In genomic region chr12:73875078-73875619, GRCm38 (mm10) we compare ENCODE assay signal across 22 mouse cellular contexts. TPM values are rescaled to one million over a fixed set of nuclear protein-coding genes. Genes with fewer than 3 reads are reported as not detected.
A peak's percentile ranks its signal among the peaks of the same experiment; 100 is the strongest.
DNase-seq lines count a peak whose midpoint lies in the region; ATAC-seq and TF ChIP-seq lines count a peak whose summit lies in the region.
"Had no signal": no experiment of that assay in that cellular context is flagged by ENCODE, and none has a peak within 500 bp of the region (broad histone marks: within the 10 kb centered on the region; RNA-seq: fewer than 3 reads in every experiment).

No protein-coding gene starts in this region.

- DNase-seq in cerebellum, adult 2 months, result peak; percentile 37 to 42
- DNase-seq in heart, adult 11 months, result peak; percentile 63
- DNase-seq in heart, postnatal 25 days (ENCODE audit: low spot score), result no peak
- no peak for DNase-seq in lung, postnatal 0 days (ENCODE audit: low spot score)
- no peak for DNase-seq in right cerebral cortex, postnatal 36 days (ENCODE audit: low spot score in 2 of 2)
- DNase-seq: adrenal gland, postnatal 36 days; forebrain, postnatal 0 days; kidney, adult 18-20 months; kidney, postnatal 4 days; liver, embryonic 13.5 days; lung, adult 18-20 months; lung, postnatal 36 days; thymus, postnatal 4 days had no signal

- no peaks in the 10 kb centered on the region for H3K36me3 ChIP-seq in lung, embryonic 16.5 days (ENCODE audit: control insufficient read depth, insufficient read depth, low read length)
- H3K36me3 ChIP-seq in lung, postnatal 0 days (ENCODE audit: insufficient read depth, low read length), result no peaks in the 10 kb centered on the region
- H3K36me3 ChIP-seq: embryonic facial prominence, embryonic 15.5 days; forebrain, embryonic 12.5 days; limb, embryonic 10.5 days; limb, embryonic 15.5 days; liver, embryonic 13.5 days; midbrain, embryonic 12.5 days; neural tube, embryonic 13.5 days had no signal

- H3K9me3 ChIP-seq in lung, embryonic 16.5 days (ENCODE audit: control insufficient read depth, low read length), result no peaks in the 10 kb centered on the region
- H3K9me3 ChIP-seq in lung, postnatal 0 days (ENCODE audit: low read length), result no peaks in the 10 kb centered on the region
- H3K9me3 ChIP-seq: embryonic facial prominence, embryonic 15.5 days; forebrain, embryonic 12.5 days; limb, embryonic 10.5 days; limb, embryonic 15.5 days; liver, embryonic 13.5 days; midbrain, embryonic 12.5 days; neural tube, embryonic 13.5 days had no signal

- WGBS in cerebellum, adult 2 months, result 39% methylated on average over 7 of the region's 7 CpGs
- 35% methylated on average over 7 of the region's 7 CpGs for whole genome bisulfite sequencing in lung, embryonic 16.5 days
- 23% methylated on average over 7 of the region's 7 CpGs for WGBS in lung, postnatal 0 days

- TF ChIP-seq POLR2A in cerebellum, adult 2 months (IDR thresholded peaks at IDR 0.05; ENCODE audit: borderline replicate concordance, insufficient read depth, low read length), result no peak

- peaks cover 25% of the 10 kb centered on the region for H3K4me1 ChIP-seq in cerebellum, adult 2 months (ENCODE audit: control insufficient read depth, insufficient read depth, low read length)
- H3K4me1 ChIP-seq in lung, embryonic 16.5 days (replicated peaks; ENCODE audit: control insufficient read depth, insufficient read depth, low read length), result peaks cover under 1% of the 10 kb centered on the region; the same call in 1 of the 2 replicates
- H3K4me1 ChIP-seq in lung, postnatal 0 days (ENCODE audit: insufficient read depth, low read depth, low read length), result no peaks in the 10 kb centered on the region
- H3K4me1 ChIP-seq: limb, embryonic 10.5 days; limb, embryonic 15.5 days; liver, embryonic 13.5 days; neural tube, embryonic 13.5 days had no signal

- ATAC-seq in cerebellum, adult (ENCODE audit: insufficient number of reproducible peaks, low FRiP score, low TSS enrichment), result no peak
- peak; percentile 47; the same call in 1 of the 2 replicates for ATAC-seq in lung, embryonic 16.5 days (ENCODE audit: low read depth)
- ATAC-seq in lung, postnatal 0 days, result no peak
- ATAC-seq: forebrain, postnatal 0 days had no signal

- no peak for TF ChIP-seq EP300 in lung, postnatal 0 days (IDR thresholded peaks at IDR 0.05)

- TF ChIP-seq CTCF in cerebellum, adult 2 months (IDR thresholded peaks at IDR 0.05; ENCODE audit: borderline replicate concordance, insufficient read depth, low read depth, low read length), result no peak
- TF ChIP-seq CTCF in lung, postnatal 0 days (IDR thresholded peaks at IDR 0.05), result no peak

- intact Hi-C loops in heart, postnatal 25 days (cut with DNase I), result no loop called here

- peak overlapping the region; percentile 76 for H3K27ac ChIP-seq in cerebellum, adult 2 months (ENCODE audit: insufficient read depth, low read length)
- no peak overlapping the region for H3K27ac ChIP-seq in lung, embryonic 16.5 days (ENCODE audit: low read length)
- no peak overlapping the region for H3K27ac ChIP-seq in lung, postnatal 0 days (ENCODE audit: low read length)
- H3K27ac ChIP-seq: embryonic facial prominence, embryonic 15.5 days; forebrain, embryonic 12.5 days; hindbrain, embryonic 14.5 days; limb, embryonic 10.5 days; limb, embryonic 15.5 days; liver, embryonic 13.5 days; midbrain, embryonic 12.5 days; neural tube, embryonic 13.5 days had no signal

- H3K4me3 ChIP-seq in cerebellum, adult 2 months (replicated peaks; ENCODE audit: insufficient read depth, low read depth, low read length), result no peak overlapping the region
- no peak overlapping the region for H3K4me3 ChIP-seq in lung, embryonic 16.5 days (ENCODE audit: low read length)
- H3K4me3 ChIP-seq in lung, postnatal 0 days (ENCODE audit: low read depth, low read length), result no peak overlapping the region
- H3K4me3 ChIP-seq: embryonic facial prominence, embryonic 15.5 days; forebrain, embryonic 12.5 days; limb, embryonic 10.5 days; limb, embryonic 15.5 days; liver, embryonic 13.5 days; midbrain, embryonic 12.5 days; neural tube, embryonic 13.5 days had no signal

- no peaks in the 10 kb centered on the region for H3K27me3 ChIP-seq in cerebellum, adult 2 months (ENCODE audit: control insufficient read depth, insufficient read depth, low read length)
- H3K27me3 ChIP-seq in lung, embryonic 16.5 days (ENCODE audit: control insufficient read depth, insufficient read depth, low read depth, low read length), result no peaks in the 10 kb centered on the region
- no peaks in the 10 kb centered on the region for H3K27me3 ChIP-seq in lung, postnatal 0 days (replicated peaks; ENCODE audit: insufficient read depth, low read length)
- H3K27me3 ChIP-seq: embryonic facial prominence, embryonic 15.5 days; forebrain, embryonic 12.5 days; limb, embryonic 15.5 days; liver, embryonic 13.5 days; midbrain, embryonic 12.5 days; neural tube, embryonic 13.5 days had no signal

- H3K9ac ChIP-seq in lung, embryonic 16.5 days (ENCODE audit: low read length), result no peak overlapping the region
- H3K9ac ChIP-seq in lung, postnatal 0 days (replicated peaks; ENCODE audit: low read depth), result no peak overlapping the region
- H3K9ac ChIP-seq: embryonic facial prominence, embryonic 15.5 days; forebrain, embryonic 12.5 days; forebrain, postnatal 0 days; hindbrain, embryonic 14.5 days; limb, embryonic 15.5 days; liver, embryonic 13.5 days; midbrain, embryonic 12.5 days; neural tube, embryonic 13.5 days had no signal

- no peak overlapping the region for H3K4me2 ChIP-seq in lung, embryonic 16.5 days (ENCODE audit: low read depth, low read length)
- H3K4me2 ChIP-seq in lung, postnatal 0 days (replicated peaks; ENCODE audit: low read depth, low read length), result no peak overlapping the region
- H3K4me2 ChIP-seq: embryonic facial prominence, embryonic 15.5 days; forebrain, embryonic 12.5 days; hindbrain, embryonic 14.5 days; limb, embryonic 15.5 days; liver, embryonic 13.5 days; midbrain, embryonic 12.5 days; neural tube, embryonic 13.5 days had no signal

RNA-seq across cellular contexts. Expression of gene Hif1a, which starts 26.0 kb away (rescaled TPM):
- 72.6 and 79.9 TPM in 2 replicates for polyA plus RNA-seq in cerebellum, adult 2 months (2012; rRNA removed)
- 10 to 100 TPM; 49.5 to 56.0 TPM for total RNA-seq in heart, postnatal 25 days (2021)
- 64.9 and 71.0 TPM in 2 replicates for polyA plus RNA-seq in lung, embryonic 16.5 days (2015; fragmentation: Nextera tagmentation; extraction: Ambion mirVana)
- 34.6 and 42.7 TPM in 2 replicates for polyA plus RNA-seq in lung, postnatal 0 days (2015; fragmentation: Nextera tagmentation; extraction: Ambion mirVana)

Comparison
In these comparisons a context has a peak if more than half of its experiments do, and no peak if none do; other contexts are left out.
1. DNase-seq: peak in cerebellum, adult 2 months (2 of 2) and heart, adult 11 months (single experiment); none in heart, postnatal 25 days (single experiment), lung, postnatal 0 days (single experiment) and right cerebral cortex, postnatal 36 days (0 of 2).